Mouse (Mus musculus) liver, embryonic 12.5 days (tissue): Measurements from ENCODE around the gene Gm3402. TPM values are rescaled to one million over a fixed set of nuclear protein-coding genes. Genes with fewer than 3 reads are reported as not detected.
"Not testable (repeated sequence)": the region's sequence is repeated elsewhere in the genome, so short reads cannot be mapped to it uniquely, and the experiment has no call there.

Source experiments
- ATAC-seq: fragments of 200-750 bp; cut with Nextera tagmentation; 2 replicates; pipeline ENCODE4 v1.8.0; 2017; ENCODE audit warnings: moderate number of reproducible peaks, mild to moderate bottlenecking, moderate library complexity
- H3K27ac ChIP-seq: fragments of 300-500 bp; sonication (generic); 2 replicates; pipeline ENCODE4 v1.5.1; 2016; ENCODE audit warnings: mild to moderate bottlenecking
- H3K27me3 ChIP-seq: fragments of 300-500 bp; sonication (generic); replicated peaks from 2 replicates; pipeline ENCODE4 v1.6.1; 2016; ENCODE audit warnings: mild to moderate bottlenecking, moderate library complexity
- H3K36me3 ChIP-seq: fragments of 300-500 bp; sonication (generic); 2 replicates; pipeline ENCODE4 v1.6.1; 2016; ENCODE audit warnings: mild to moderate bottlenecking, moderate library complexity
- H3K4me1 ChIP-seq: fragments of 300-500 bp; sonication (generic); 2 replicates; pipeline ENCODE4 v1.6.1; 2016
- H3K4me2 ChIP-seq: fragments of 300-500 bp; sonication (generic); 2 replicates; pipeline ENCODE4 v1.6.1; 2016; ENCODE audit warnings: mild to moderate bottlenecking, moderate library complexity
- H3K4me3 ChIP-seq: fragments of 300-500 bp; sonication (generic); 2 replicates; pipeline ENCODE4 v1.5.1; 2016; ENCODE audit warnings: mild to moderate bottlenecking, moderate library complexity
- H3K9ac ChIP-seq: fragments of 300-500 bp; sonication (generic); 2 replicates; pipeline ENCODE4 v1.6.1; 2016; ENCODE audit warnings: mild to moderate bottlenecking, moderate library complexity
- H3K9me3 ChIP-seq: fragments of 300-500 bp; sonication (generic); replicated peaks from 2 replicates; pipeline ENCODE4 v1.6.1; 2016; ENCODE audit warnings: mild to moderate bottlenecking, moderate library complexity
- WGBS: fragments of 180-500 bp; shearing (Covaris S2); methylation state at CpG from one replicate; pipeline ENCODE4 v1.1.7; 2016; ENCODE audit not compliant: insufficient replicate concordance; 5-methylcytosine and 5-hydroxymethylcytosine counted together
- polyA plus RNA-seq: library from polyadenylated mRNA; unstranded; fragments of >200 nt; fragmentation: Nextera tagmentation; extraction: Ambion mirVana; gene quantifications from 2 replicates; pipeline ENCODE4 v1.2.1, GENCODE M21; 2016

The Gm3402 gene
- polyA plus RNA-seq, 1 experiment from 2014 or later = not detected

DNA sequence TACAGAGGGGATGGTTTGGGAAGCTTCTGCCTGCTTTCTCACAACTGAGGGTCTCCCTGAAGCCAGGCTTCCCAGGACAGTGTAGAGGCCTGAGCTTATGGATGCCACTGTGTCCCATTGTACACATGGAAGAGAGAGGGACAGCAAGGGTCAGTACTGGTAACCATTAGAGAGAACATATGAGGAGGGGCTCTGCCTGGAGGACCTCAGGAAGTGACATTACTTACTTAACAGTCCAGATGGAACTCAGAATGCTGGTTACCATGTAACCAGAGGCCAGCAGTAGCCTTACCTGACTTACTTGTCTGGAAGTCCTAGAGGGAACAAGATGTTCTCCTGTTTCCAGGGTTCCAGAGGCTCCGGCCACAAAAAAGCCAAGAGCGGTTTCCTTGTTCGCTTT, 41.9 kb downstream of the Gm3402 start, which contains the start of gene Gm3415:
TSS of gene Gm3415 (plus strand) at position 301 of the 400 bp plus-strand sequence.
- H3K27me3 ChIP-seq, H3K4me3 ChIP-seq, H3K9me3 ChIP-seq, H3K9ac ChIP-seq, H3K36me3 ChIP-seq, H3K27ac ChIP-seq, ATAC-seq, H3K4me1 ChIP-seq, H3K4me2 ChIP-seq: not testable (repeated sequence)
- WGBS = no CpG with 5 or more reads among the region's 3 CpGs

DNA sequence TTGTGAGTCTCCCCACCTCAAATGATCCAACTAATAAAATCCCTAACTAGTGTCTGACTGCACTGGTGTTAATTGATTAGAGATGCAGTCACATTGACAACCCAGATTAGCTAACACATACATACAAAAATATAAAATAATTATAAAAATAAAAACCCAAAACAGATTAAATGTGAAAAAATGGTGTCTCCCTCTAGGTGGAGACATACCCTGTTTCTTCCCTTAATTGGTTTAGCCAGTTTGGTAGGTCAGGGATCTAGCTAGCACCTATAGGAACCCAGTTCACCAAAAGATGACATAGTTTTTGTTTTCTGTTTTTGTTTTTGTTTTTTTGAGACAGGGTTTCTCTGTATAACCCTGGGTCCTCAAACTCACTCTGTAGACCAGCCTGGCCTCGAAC, 50.3 kb downstream of the Gm3402 start:
- Histone ChIP-seq H3K4me1 (no peaks in the 10 kb centered on the region), H3K4me2 (no peak overlapping the region), H3K27ac (no peak overlapping the region), H3K27me3 (no peaks in the 10 kb centered on the region), H3K36me3 (no peaks in the 10 kb centered on the region), H3K4me3 (no peak overlapping the region), H3K9me3 (no peaks in the 10 kb centered on the region), H3K9ac (no peak overlapping the region)
- WGBS = 38% methylated on average over 1 of the region's 1 CpGs
- ATAC-seq = no peak

Other genes starting within 250 kb of the Gm3402 start
- 0.13 and 0.19 TPM in 2 replicates for gene Wasf3, start 129.1 kb upstream of the Gm3402 start, polyA plus RNA-seq
- gene Gm6408, start 32.2 kb upstream of the Gm3402 start, polyA plus RNA-seq = not detected in 2 replicates
- gene Gm6370, start 22.8 kb upstream of the Gm3402 start, polyA plus RNA-seq = not detected in 2 replicates
- gene 4930449I24Rik, start 11.7 kb upstream of the Gm3402 start, polyA plus RNA-seq = not detected in 2 replicates
- not detected in 2 replicates for gene Gm3404, start 11.7 kb downstream of the Gm3402 start, polyA plus RNA-seq
- gene Gm3409, start 23.5 kb downstream of the Gm3402 start, polyA plus RNA-seq = not detected in 2 replicates
- gene Gm3415, start 42.0 kb downstream of the Gm3402 start, polyA plus RNA-seq = not detected in 2 replicates
- gene Gpr12, start 71.1 kb downstream of the Gm3402 start, polyA plus RNA-seq = 0.08 TPM in 1 of 2 replicates, not detected in the other